Mouse (Mus musculus): Measurements from ENCODE around the gene Il27ra.
A peak's percentile ranks its signal among the peaks of the same experiment; 100 is the strongest.

The Il27ra gene

DNA sequence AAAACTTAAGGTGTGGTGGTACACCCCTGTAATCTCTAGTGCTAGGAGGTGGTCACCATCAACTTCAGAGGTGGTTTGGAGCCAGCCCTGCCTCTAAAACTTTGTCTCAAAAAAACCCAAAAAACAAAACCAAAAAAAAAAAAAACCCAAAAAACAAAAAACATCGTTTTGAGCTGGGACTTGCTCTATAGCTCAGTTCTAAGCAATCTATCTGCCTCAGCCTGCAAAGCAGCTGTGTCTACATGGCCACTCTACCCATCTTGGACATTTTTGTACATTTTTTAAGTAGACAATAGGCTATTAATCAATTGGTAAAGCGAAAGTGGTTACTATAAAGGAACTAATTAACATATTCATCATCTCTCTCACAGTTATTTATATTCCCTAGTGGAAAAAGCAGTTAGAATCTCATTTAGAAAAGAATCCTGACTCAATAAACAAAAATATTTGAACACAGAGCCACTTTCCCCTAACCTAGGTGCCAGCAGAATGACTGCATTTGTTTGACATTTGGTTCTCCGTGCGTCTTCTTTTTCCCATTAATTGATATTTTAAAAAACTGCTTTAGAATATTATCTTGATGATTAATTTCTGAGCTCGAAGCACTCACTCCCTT is 23.2 kb upstream of the Il27ra start:
- peak; percentile 34 for DNase-seq (ENCODE audit: low read depth, low spot score)

DNA sequence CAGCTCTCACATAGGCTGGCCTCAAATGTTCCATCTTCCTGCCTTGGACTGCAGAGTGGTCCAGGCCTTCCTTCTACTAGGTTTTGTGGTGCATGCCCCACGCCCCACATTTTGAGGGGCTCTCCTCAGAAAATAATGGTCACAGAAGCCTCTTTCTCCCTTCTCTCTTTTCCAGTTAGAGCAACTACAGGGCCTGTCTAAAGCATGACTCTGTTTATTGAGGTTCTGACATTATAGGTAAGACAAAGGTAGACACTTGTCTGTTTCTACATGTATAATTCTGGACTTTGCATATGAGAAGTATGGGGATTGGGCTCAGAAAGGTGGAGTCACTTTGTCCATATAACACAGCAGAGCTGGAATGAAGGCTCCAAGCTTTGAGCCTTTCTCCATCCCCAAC is 22.6 kb upstream of the Il27ra start, which contains the start of gene Gm10643:
TSS of gene Gm10643 (minus strand) at position 101 of the 400 bp plus-strand sequence.
- no peak for DNase-seq (ENCODE audit: low read depth, low spot score)

DNA sequence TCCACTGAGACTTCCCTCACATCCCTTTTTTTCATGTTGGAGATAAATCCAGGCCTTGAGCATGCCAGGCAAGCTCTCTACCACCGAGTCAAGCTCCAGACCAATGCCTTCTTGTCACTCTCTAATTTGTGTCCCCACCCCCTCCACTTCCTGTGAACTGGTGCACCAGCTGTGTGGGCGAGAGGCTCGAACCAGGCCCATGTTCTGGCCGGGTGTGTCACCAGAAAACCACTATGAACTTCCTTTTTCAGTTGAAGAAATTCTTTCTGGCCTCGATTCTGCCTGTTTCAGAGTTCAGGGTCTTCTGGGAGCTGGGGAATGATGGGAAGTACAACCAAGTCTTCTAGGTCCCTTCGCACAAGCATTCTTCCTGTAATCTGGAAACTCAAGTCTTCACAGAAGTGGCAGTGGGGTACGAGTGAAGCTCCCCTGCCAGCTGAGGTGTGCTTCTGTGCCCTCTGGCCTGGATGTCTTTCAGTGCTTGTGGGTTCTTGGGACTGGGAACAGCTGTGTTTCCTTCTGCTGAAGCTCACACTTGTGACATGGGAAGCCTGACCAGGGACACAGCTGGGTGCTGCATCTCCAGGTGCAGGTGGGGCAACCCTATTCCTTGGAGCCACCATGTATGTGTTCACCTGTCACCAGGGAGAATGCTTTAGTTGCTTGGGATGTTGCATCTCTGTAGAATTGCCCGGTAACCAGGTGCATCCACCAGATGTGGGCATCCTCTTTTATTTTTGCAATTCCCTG is 21.6 kb upstream of the Il27ra start:
- DNase-seq (ENCODE audit: low read depth, low spot score) = peak; percentile 85

- DNase-seq (ENCODE audit: low read depth, low spot score) = no peak
Measured at GRCm38 (mm10) chr8:84060245-84060644, 17.9 kb upstream of the Il27ra start.

GRCm38 (mm10) chr8:84059226-84059625 is 16.8 kb upstream of the Il27ra start:
- DNase-seq (ENCODE audit: low read depth, low spot score) = peak; percentile 27

GRCm38 (mm10) chr8:84057827-84058226 is 15.4 kb upstream of the Il27ra start:
- DNase-seq (ENCODE audit: low read depth, low spot score) = no peak

DNA sequence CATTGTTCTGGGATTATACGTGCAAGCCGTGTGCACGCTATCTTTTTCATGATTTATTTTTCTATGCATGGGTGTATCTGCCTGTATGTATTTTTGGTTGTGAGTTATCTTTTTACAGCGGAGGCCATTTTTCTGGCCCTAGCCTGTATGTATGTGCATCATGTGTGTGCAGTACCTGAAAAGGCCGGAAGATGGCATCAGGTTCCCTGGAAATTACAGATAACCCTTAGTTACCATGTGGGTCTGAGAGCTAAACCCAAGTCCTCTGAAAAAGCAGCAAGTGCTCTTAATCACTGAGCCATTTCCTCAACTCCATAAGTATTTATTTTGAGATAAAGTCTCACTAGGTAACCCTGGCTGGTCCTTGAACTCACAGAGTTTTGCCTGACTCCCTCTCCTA is 10.8 kb upstream of the Il27ra start:
- no peak for DNase-seq (ENCODE audit: low read depth, low spot score)

- no peak for DNase-seq (ENCODE audit: low read depth, low spot score)
Measured at GRCm38 (mm10) chr8:84052746-84053145, 10.4 kb upstream of the Il27ra start.

- no peak for DNase-seq (ENCODE audit: low read depth, low spot score)
Measured at GRCm38 (mm10) chr8:84048171-84048570, 5.8 kb upstream of the Il27ra start.

GRCm38 (mm10) chr8:84046505-84046904 is 4.1 kb upstream of the Il27ra start:
- no peak for DNase-seq (ENCODE audit: low read depth, low spot score)

- peak; percentile 43 for DNase-seq (ENCODE audit: low read depth, low spot score)
Measured at GRCm38 (mm10) chr8:84044900-84045299, 2.5 kb upstream of the Il27ra start, which contains the start of gene Rln3. Gene Rln3 (minus strand): TSS chr8:84045000.

- no peak for DNase-seq (ENCODE audit: low read depth, low spot score)
Measured at GRCm38 (mm10) chr8:84044103-84044502, 1.7 kb upstream of the Il27ra start.

DNA sequence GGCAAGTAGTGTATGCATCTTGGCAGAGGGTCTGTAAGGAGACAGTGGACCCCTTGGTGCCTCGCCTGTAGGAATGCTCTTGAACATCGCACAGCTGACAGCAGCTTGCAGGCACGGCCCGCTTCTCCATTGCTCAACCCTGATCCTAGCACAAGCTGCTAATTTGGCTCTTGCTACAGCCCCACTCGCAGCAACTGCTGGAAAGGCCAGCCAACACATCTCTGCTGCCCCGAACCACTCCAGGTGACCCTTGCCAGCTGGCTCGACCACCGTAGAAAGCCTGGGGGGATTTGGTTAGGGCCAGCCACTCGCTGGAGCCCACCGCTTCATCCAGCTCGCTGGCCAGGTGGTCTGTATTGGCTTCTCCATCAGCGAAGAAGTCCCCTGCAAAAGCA is 556 bp upstream of the Il27ra start:
- no peak for DNase-seq (ENCODE audit: low read depth, low spot score)

DNA sequence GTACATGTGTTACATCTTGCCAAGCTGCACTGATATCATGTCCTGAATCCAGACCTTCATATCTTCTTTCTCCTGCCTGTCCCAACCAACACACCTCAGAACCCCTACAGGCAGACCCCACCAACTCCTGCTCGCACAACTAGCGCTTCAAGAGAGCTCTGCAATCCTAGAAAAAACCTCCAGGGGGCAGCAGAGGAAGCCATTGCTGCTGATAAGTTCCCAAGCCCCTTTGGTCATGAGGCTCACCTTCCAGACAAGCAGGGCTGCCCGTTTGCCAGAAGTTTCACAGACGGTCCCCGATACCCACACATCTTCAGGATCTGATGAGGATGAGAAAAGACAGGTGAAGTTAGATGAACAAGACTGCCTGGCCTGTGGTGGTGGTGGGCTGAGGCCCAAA is 3.3 kb downstream of the Il27ra start:
- DNase-seq (ENCODE audit: low read depth, low spot score) = peak; percentile 88

DNA sequence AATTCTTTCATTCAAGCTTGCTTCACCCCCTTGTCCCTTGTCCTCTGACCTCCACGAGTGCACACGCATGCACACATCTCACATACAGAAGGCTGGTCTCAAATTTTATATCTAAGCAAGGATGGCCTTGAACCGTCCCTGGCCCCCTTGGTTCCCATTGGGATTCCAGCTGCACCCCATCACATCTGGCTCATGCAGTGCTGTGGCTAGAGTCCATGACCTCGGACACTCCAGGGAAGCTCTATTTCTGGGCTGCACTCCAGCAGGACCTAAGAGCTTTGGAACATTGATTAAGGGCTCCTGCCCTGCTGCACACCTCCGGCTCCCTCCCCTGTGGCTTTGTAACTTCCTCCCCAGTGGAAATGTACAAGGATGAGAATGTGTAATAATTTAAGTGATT is 4.4 kb downstream of the Il27ra start:
- DNase-seq (ENCODE audit: low read depth, low spot score) = no peak

DNA sequence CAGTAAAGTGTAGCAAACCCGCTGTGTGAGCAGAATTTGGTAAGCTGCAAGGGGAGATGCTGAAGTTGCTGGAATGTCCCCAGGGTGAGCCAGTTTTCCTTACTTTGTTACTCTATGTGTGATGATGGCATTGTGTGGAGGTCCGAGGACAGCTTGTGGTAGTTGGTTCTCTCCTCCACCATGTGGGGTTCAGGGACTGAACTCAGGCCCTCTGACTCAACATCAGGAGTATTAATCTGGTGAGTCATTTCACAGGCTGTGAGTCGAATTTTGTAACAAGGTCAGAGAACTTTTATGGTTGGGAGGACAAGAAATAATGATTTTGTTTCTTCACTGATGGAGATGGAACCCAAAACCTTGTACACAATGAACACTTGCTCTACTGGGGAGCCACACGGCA is 9.6 kb downstream of the Il27ra start:
- DNase-seq (ENCODE audit: low read depth, low spot score) = no peak

GRCm38 (mm10) chr8:84029272-84029671 is 13.1 kb downstream of the Il27ra start:
- DNase-seq (ENCODE audit: low read depth, low spot score) = no peak

GRCm38 (mm10) chr8:84027449-84027848 is 14.9 kb downstream of the Il27ra start:
- peak; percentile 50 for DNase-seq (ENCODE audit: low read depth, low spot score)

DNA sequence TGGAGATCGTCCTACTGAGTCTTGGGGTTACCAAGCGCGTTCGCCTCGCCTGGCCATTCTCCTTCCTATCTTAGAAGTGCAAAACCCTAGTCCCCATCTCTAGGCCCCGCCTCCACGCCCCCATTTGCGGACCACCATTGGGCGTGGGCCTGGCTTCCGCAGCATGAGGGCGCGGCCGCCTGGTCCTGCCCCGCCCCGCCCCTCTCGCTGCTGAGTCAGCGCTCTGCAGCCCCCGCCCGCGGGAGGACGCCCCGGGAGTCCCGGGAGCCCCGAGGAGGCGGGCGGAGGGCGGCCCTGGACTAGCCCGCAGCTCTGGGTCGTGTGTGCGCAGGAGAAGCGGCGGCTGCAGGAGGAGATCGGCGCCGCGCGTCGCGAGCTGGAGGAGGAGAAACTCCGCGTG is 16.5 kb downstream of the Il27ra start:
- DNase-seq (ENCODE audit: low read depth, low spot score) = peak; percentile 65

DNA sequence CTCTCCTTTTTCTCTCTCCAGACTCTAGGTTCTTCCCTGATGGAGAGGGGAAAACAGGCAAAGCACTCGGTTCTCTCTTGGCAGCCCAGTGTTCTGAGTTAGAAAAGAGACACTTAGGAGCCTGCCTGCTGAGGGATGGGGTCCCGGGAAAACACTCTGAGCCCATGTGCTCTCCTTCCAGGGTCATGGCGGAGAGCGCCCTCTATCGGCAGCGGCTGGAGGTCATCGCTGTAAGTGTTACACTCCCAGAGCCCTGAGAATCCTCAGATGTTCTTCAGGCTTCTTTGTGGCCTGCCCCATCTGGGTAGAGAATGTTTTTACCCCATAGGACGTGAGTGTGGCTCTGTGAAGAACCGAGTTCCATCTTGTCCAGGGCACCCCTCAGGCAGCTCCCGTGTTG is 18.2 kb downstream of the Il27ra start:
- DNase-seq (ENCODE audit: low read depth, low spot score) = peak; percentile 79

- no peak for DNase-seq (ENCODE audit: low read depth, low spot score)
Measured at GRCm38 (mm10) chr8:84023631-84024030, 18.8 kb downstream of the Il27ra start.

- no peak for DNase-seq (ENCODE audit: low read depth, low spot score)
Measured at GRCm38 (mm10) chr8:84023085-84023484, 19.3 kb downstream of the Il27ra start.

GRCm38 (mm10) chr8:84021569-84021968 is 20.8 kb downstream of the Il27ra start:
- DNase-seq (ENCODE audit: low read depth, low spot score) = no peak

Measured in CD4-positive, CD25-positive, alpha-beta regulatory T cell, adult 2 months (primary cell).